Mouse (Mus musculus): ENCODE data around the gene Baz1b. TPM values are rescaled to one million over a fixed set of nuclear protein-coding genes. Genes with fewer than 3 reads are reported as not detected.
"Not testable (repeated sequence)": the region's sequence is repeated elsewhere in the genome, so short reads cannot be mapped to it uniquely, and the experiment has no call there.

Baz1b gene
- polyA plus RNA-seq, 1 experiment from 2014 or later: 52.8 TPM

GRCm38 (mm10) chr5:135186231-135186620 is 838 bp upstream of the Baz1b start:
- 15% methylated on average over 10 of the region's 10 CpGs for WGBS (ENCODE audit: missing documents)
- Histone ChIP-seq H3K27ac (peak overlapping the region; percentile 87), H3K36me3 (ENCODE audit: inconsistent target) (peaks cover 3% of the 10 kb centered on the region; the same call in 1 of the 2 replicates), H3K4me3 (ENCODE audit: inconsistent target) (peak overlapping the region; percentile 84), H3K79me2 (ENCODE audit: inconsistent target) (peaks cover 34% of the 10 kb centered on the region)

GRCm38 (mm10) chr5:135187349-135188213 is 517 bp downstream of the Baz1b start:
- H3K4me3 ChIP-seq (ENCODE audit: inconsistent target): peak overlapping the region; percentile 84
- H3K36me3 ChIP-seq (ENCODE audit: inconsistent target): no peaks in the 10 kb centered on the region
- WGBS (ENCODE audit: missing documents): under 1% methylated on average over 95 of the region's 102 CpGs
- peak overlapping the region; percentile 87 for H3K27ac ChIP-seq
- H3K79me2 ChIP-seq (ENCODE audit: inconsistent target): peaks cover 48% of the 10 kb centered on the region

- Histone ChIP-seq H3K27ac (peak overlapping the region; percentile 77), H3K4me3 (ENCODE audit: inconsistent target) (peak overlapping the region; percentile 84), H3K79me2 (ENCODE audit: inconsistent target) (peaks cover 54% of the 10 kb centered on the region), H3K36me3 (ENCODE audit: inconsistent target) (no peaks in the 10 kb centered on the region)
- WGBS (ENCODE audit: missing documents): 2% methylated on average over 6 of the region's 8 CpGs
Observed at GRCm38 (mm10) chr5:135188214-135188554, 1.1 kb downstream of the Baz1b start.

GRCm38 (mm10) chr5:135189281-135190022 is 2.4 kb downstream of the Baz1b start:
- Histone ChIP-seq H3K27ac (no peak overlapping the region), H3K36me3 (ENCODE audit: inconsistent target) (no peaks in the 10 kb centered on the region; the same call in 1 of the 2 replicates), H3K79me2 (ENCODE audit: inconsistent target) (peaks cover 67% of the 10 kb centered on the region), H3K4me3 (ENCODE audit: inconsistent target) (peak overlapping the region; percentile 84; the same call in 1 of the 2 replicates)
- WGBS (ENCODE audit: missing documents): 61% methylated on average over 2 of the region's 2 CpGs

GRCm38 (mm10) chr5:135191620-135192019 is 4.6 kb downstream of the Baz1b start:
- Histone ChIP-seq H3K36me3 (ENCODE audit: inconsistent target) (no peaks in the 10 kb centered on the region; the same call in 1 of the 2 replicates), H3K27ac (no peak overlapping the region), H3K4me3 (ENCODE audit: inconsistent target) (no peak overlapping the region), H3K79me2 (ENCODE audit: inconsistent target) (peaks cover 88% of the 10 kb centered on the region)
- 50% methylated on average over 2 of the region's 2 CpGs for WGBS (ENCODE audit: missing documents)

- Histone ChIP-seq H3K36me3 (ENCODE audit: inconsistent target) (no peaks in the 10 kb centered on the region; the same call in 1 of the 2 replicates), H3K4me3 (ENCODE audit: inconsistent target) (no peak overlapping the region), H3K27ac (no peak overlapping the region), H3K79me2 (ENCODE audit: inconsistent target) (peaks cover 96% of the 10 kb centered on the region)
- WGBS (ENCODE audit: missing documents): 100% methylated on average over 1 of the region's 1 CpGs
Observed at GRCm38 (mm10) chr5:135192431-135192830, 5.4 kb downstream of the Baz1b start.

GRCm38 (mm10) chr5:135196367-135196766 is 9.3 kb downstream of the Baz1b start:
- 40% methylated on average over 6 of the region's 6 CpGs for WGBS (ENCODE audit: missing documents)

GRCm38 (mm10) chr5:135202763-135203162 is 15.7 kb downstream of the Baz1b start:
- H3K4me3 ChIP-seq (ENCODE audit: inconsistent target): no peak overlapping the region
- H3K79me2 ChIP-seq (ENCODE audit: inconsistent target): peaks cover 100% of the 10 kb centered on the region
- H3K36me3 ChIP-seq (ENCODE audit: inconsistent target): peaks cover 65% of the 10 kb centered on the region
- no peak overlapping the region for H3K27ac ChIP-seq
- 97% methylated on average over 3 of the region's 3 CpGs for WGBS (ENCODE audit: missing documents)

More at GRCm38 (mm10) chr5:135196367-135196766, 9.3 kb downstream of the Baz1b start:
- Histone ChIP-seq H3K36me3 (ENCODE audit: inconsistent target) (peaks cover 18% of the 10 kb centered on the region), H3K27ac (0 out of 2 replicates have a peak overlapping the region, but pooled peaks have one; percentile 8), H3K4me3 (ENCODE audit: inconsistent target) (no peak overlapping the region), H3K79me2 (ENCODE audit: inconsistent target) (peaks cover 100% of the 10 kb centered on the region)

- Histone ChIP-seq H3K4me3 (ENCODE audit: inconsistent target) (no peak overlapping the region), H3K36me3 (ENCODE audit: inconsistent target) (peaks cover 93% of the 10 kb centered on the region), H3K79me2 (ENCODE audit: inconsistent target) (peaks cover 70% of the 10 kb centered on the region), H3K27ac (no peak overlapping the region)
- WGBS (ENCODE audit: missing documents): 86% methylated on average over 1 of the region's 1 CpGs
Observed at GRCm38 (mm10) chr5:135208197-135208596, 21.1 kb downstream of the Baz1b start.

GRCm38 (mm10) chr5:135216871-135217270 is 29.8 kb downstream of the Baz1b start:
- Histone ChIP-seq H3K4me3 (ENCODE audit: inconsistent target) (no peak overlapping the region), H3K36me3 (ENCODE audit: inconsistent target) (peaks cover 86% of the 10 kb centered on the region), H3K79me2 (ENCODE audit: inconsistent target) (peaks cover 55% of the 10 kb centered on the region; the same call in 1 of the 2 replicates), H3K27ac (no peak overlapping the region)
- WGBS (ENCODE audit: missing documents): 96% methylated on average over 6 of the region's 6 CpGs

GRCm38 (mm10) chr5:135220941-135221340 is 33.9 kb downstream of the Baz1b start:
- Histone ChIP-seq H3K79me2 (ENCODE audit: inconsistent target) (peaks cover 25% of the 10 kb centered on the region; the same call in 1 of the 2 replicates), H3K4me3 (ENCODE audit: inconsistent target) (no peak overlapping the region), H3K36me3 (ENCODE audit: inconsistent target) (peaks cover 84% of the 10 kb centered on the region), H3K27ac (no peak overlapping the region)

- no peak overlapping the region for H3K27ac ChIP-seq
- 92% methylated on average over 6 of the region's 7 CpGs for WGBS (ENCODE audit: missing documents)
- no peak overlapping the region for H3K4me3 ChIP-seq (ENCODE audit: inconsistent target)
- peaks cover 81% of the 10 kb centered on the region for H3K36me3 ChIP-seq (ENCODE audit: inconsistent target)
- H3K79me2 ChIP-seq (ENCODE audit: inconsistent target): peaks cover 18% of the 10 kb centered on the region; the same call in 1 of the 2 replicates
Observed at GRCm38 (mm10) chr5:135222066-135222465, 35.0 kb downstream of the Baz1b start.

GRCm38 (mm10) chr5:135224169-135224568 is 37.1 kb downstream of the Baz1b start:
- no peak overlapping the region for H3K27ac ChIP-seq
- H3K79me2 ChIP-seq (ENCODE audit: inconsistent target): peaks cover 10% of the 10 kb centered on the region; the same call in 1 of the 2 replicates
- no peak overlapping the region for H3K4me3 ChIP-seq (ENCODE audit: inconsistent target)
- H3K36me3 ChIP-seq (ENCODE audit: inconsistent target): peaks cover 79% of the 10 kb centered on the region
- 96% methylated on average over 3 of the region's 3 CpGs for WGBS (ENCODE audit: missing documents)

- peaks cover 78% of the 10 kb centered on the region for H3K36me3 ChIP-seq (ENCODE audit: inconsistent target)
- not testable (repeated sequence) for H3K4me3 ChIP-seq (ENCODE audit: inconsistent target); H3K27ac ChIP-seq; H3K79me2 ChIP-seq (ENCODE audit: inconsistent target)
- WGBS (ENCODE audit: missing documents): 100% methylated on average over 1 of the region's 4 CpGs
Observed at GRCm38 (mm10) chr5:135225879-135226278, 38.8 kb downstream of the Baz1b start.

GRCm38 (mm10) chr5:135230186-135230585 is 43.1 kb downstream of the Baz1b start:
- H3K27ac ChIP-seq: no peak overlapping the region
- H3K4me3 ChIP-seq (ENCODE audit: inconsistent target): no peak overlapping the region
- 98% methylated on average over 4 of the region's 4 CpGs for WGBS (ENCODE audit: missing documents)
- peaks cover 85% of the 10 kb centered on the region for H3K36me3 ChIP-seq (ENCODE audit: inconsistent target)
- no peaks in the 10 kb centered on the region for H3K79me2 ChIP-seq (ENCODE audit: inconsistent target)
